Mouse (Mus musculus) liver, embryonic 14.5 days (tissue): ENCODE data around the gene Col6a3.

Experiments used
- CTCF ChIP-seq: IDR thresholded peaks from 2 replicates; pipeline ENCODE4 v1.5.1; 2016; ENCODE audit warnings: antibody characterized with exemption, low read depth, control low read depth
- EP300 ChIP-seq: IDR thresholded peaks from 2 replicates; pipeline ENCODE4 v1.6.1; 2016; ENCODE audit warnings: antibody characterized with exemption, low read depth

DNA sequence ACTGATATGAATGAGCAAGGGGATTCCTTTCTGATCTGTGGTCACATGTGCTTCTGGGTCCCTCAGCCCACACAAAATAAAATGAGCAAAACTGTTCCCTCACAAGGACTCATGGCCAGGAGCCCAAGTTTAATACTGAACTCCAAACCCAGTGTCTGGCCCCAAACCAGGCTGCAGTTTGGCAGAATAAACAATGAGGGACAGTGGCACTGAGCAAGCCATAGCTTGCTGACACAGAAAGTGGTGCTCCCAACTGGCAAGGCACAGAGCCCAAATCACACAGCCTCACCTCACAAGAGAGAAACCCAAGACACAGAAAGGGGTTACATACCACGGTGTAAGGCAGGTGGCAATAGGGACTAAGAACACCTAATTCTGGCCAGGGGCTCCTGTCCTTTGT, 63.3 kb downstream of the Col6a3 start:
- TF ChIP-seq CTCF: no peak
- TF ChIP-seq EP300: no peak
